Mouse (Mus musculus): ENCODE data around the gene Cenpu. TPM values are rescaled to one million over a fixed set of nuclear protein-coding genes. Genes with fewer than 3 reads are reported as not detected.

Gene Cenpu
- polyA plus RNA-seq, 1 experiment from 2014 or later = 10.1 TPM

DNA sequence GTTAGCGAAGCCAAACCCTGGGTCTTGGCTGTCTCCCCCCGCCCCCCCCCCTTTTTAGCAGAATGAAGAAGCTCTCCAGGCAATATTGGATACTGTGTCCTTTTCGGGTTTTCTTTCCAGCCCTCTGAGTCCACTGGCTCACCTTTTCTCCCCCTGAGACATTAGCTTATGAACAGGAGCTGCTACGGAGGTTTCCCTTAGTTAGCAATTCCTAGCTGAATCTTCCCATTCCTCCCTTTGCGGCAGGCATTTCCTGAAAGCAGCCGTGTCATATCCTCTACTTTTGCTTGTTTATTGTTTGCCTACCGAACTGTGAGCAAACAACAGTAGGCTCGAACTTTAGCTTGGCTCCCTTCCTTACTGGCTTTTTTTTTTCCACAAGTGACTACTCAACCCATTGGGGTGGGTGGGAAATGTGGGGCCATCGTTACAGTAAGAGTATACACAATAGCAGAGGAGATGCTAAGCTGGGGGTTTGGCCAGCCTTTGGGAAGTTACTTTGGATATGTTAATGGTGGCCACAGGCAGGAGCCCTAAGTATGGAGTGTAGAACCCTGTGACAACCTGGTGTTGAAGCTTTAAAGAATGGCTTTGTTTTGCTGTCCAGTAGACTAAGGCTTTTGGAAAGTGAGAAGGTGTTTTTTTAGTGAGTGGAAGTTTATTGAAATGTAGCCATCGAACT, 67.0 kb downstream of the Cenpu start:
- H3K36me3 ChIP-seq = no peaks in the 10 kb centered on the region
- H3K27ac ChIP-seq (replicated peaks) = 0 out of 2 replicates have a peak overlapping the region, but pooled peaks have one; percentile 5
- peak overlapping the region; percentile 78 for H3K4me2 ChIP-seq (replicated peaks)
- H3K4me1 ChIP-seq = peaks cover 24% of the 10 kb centered on the region
- 2% methylated on average over 10 of the region's 10 CpGs for WGBS
- H3K9me3 ChIP-seq (replicated peaks) = no peaks in the 10 kb centered on the region
- H3K4me3 ChIP-seq (replicated peaks) = peak overlapping the region; percentile 83
- H3K9ac ChIP-seq = peak overlapping the region; percentile 85; the same call in 1 of the 2 replicates
- no peak for ATAC-seq (ENCODE audit: insufficient number of reproducible peaks, low FRiP score, low TSS enrichment, low read depth)
- H3K27me3 ChIP-seq = no peaks in the 10 kb centered on the region

DNA sequence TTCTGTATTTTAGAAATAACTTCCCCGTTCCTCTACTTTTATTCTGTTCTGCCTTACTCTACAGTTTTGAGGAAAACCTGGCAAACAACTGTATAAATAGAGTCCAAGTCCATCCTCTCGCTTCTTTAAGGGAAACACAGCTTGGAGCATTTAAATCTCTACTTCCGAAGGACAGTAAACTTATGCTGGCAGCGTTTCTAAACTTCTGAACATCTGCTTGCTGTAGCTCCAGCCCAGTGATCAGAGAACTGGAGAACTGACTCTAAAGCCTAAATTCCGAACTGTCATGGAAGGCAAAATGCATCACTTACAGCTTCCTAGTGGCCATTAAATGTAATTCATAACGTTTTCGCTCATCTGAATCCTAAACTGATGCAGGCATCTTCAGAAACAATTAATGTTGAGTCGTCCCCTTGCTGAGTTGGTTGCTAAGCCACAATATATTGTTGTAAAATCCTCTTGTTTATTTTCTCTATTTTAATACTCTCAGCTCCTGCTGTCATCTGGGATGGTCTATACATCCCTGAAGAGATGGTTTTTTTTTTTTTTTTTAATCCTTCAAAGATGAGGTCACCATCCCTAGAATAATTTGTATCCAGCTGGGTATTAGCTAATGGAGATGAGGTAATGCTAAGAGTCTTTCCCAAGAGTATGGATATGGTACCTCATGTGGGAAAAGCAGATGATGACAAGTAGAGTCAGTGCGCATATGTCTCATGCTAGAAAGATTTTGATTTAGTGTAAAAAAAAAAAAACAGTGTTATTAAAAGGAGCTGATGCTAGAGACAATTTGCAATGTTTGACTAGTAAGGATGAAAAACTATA, 70.8 kb downstream of the Cenpu start:
- Histone ChIP-seq H3K4me2 (replicated peaks) (no peak overlapping the region), H3K4me1 (peaks cover 23% of the 10 kb centered on the region; the same call in 1 of the 2 replicates), H3K27me3 (no peaks in the 10 kb centered on the region), H3K4me3 (replicated peaks) (no peak overlapping the region), H3K9me3 (replicated peaks) (no peaks in the 10 kb centered on the region), H3K27ac (replicated peaks) (no peak overlapping the region), H3K9ac (no peak overlapping the region), H3K36me3 (no peaks in the 10 kb centered on the region)
- 50% methylated on average over 9 of the region's 9 CpGs for WGBS
- peak; percentile 79 for ATAC-seq (ENCODE audit: insufficient number of reproducible peaks, low FRiP score, low TSS enrichment, low read depth)

DNA sequence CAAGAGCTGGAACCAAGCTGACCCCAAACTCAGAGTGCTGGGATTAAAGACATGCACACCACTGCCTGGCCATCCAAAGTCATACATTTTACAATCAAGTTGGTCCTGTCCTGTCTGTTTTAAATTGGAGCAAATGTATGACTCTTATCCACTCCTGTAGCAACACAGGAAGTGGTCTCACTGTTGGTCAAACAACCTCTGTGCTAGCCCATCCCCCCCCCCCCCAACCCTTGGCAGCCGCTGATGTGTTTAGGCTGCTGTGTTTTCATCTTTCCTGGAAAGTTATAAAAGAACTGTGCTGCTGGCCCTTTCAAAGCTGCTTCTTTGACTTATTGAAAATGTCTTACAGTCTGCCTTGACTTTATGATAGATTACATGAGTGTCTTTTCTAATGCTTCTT, 73.3 kb downstream of the Cenpu start:
- Histone ChIP-seq H3K9me3 (replicated peaks) (no peaks in the 10 kb centered on the region), H3K27ac (replicated peaks) (no peak overlapping the region), H3K4me3 (replicated peaks) (no peak overlapping the region), H3K27me3 (no peaks in the 10 kb centered on the region), H3K9ac (no peak overlapping the region), H3K36me3 (no peaks in the 10 kb centered on the region; the same call in 1 of the 2 replicates), H3K4me1 (peaks cover 7% of the 10 kb centered on the region; the same call in 1 of the 2 replicates), H3K4me2 (replicated peaks) (no peak overlapping the region)
- WGBS = 38% methylated on average over 1 of the region's 1 CpGs
- no peak for ATAC-seq (ENCODE audit: insufficient number of reproducible peaks, low FRiP score, low TSS enrichment, low read depth)

DNA sequence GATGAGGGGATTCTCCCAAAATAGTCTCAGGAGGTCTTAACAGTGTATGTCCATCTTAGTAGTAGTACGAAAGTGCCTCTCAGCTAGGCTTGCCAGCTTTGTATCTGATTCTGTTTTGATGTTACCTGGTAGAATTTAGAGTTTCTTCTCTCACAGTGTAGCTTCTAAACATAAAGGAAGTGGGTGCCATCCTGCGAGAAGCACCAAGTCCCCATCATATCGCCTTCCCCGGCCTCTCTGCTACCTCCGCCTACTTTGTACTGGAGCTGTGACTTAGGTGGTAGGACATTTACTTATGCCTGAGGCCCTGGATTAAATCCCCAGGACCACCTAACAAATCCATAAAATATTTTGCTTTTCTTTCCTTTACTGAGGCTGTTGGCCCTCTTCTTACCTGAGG, 74.8 kb downstream of the Cenpu start:
- Histone ChIP-seq H3K27ac (replicated peaks) (no peak overlapping the region), H3K9me3 (replicated peaks) (no peaks in the 10 kb centered on the region), H3K4me2 (replicated peaks) (no peak overlapping the region), H3K4me3 (replicated peaks) (no peak overlapping the region), H3K27me3 (no peaks in the 10 kb centered on the region), H3K36me3 (peaks cover 3% of the 10 kb centered on the region; the same call in 1 of the 2 replicates), H3K4me1 (peaks cover 7% of the 10 kb centered on the region; the same call in 1 of the 2 replicates), H3K9ac (no peak overlapping the region)
- no peak for ATAC-seq (ENCODE audit: insufficient number of reproducible peaks, low FRiP score, low TSS enrichment, low read depth)
- 95% methylated on average over 5 of the region's 5 CpGs for WGBS

DNA sequence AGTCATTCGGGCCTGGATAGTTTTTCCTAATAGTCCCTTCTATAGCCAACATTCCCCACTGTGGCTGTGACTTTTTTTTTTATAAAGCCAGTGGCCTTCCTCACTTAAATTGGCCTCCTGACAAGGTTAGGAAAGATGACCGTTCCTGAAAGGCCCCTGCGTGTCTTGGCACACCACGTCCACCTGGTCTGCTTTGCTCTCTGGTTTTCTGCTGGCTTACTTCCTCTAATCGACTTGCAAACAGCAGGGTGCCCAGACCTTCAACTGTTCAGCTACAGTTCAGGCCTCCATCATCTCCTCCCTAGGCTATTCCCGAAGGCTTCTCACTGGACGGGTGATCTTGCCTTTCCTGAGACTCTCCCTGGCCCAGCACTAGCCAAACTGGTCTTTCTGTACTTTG, 76.1 kb downstream of the Cenpu start:
- no peak overlapping the region for H3K9ac ChIP-seq
- H3K27ac ChIP-seq (replicated peaks) = no peak overlapping the region
- H3K4me2 ChIP-seq (replicated peaks) = no peak overlapping the region
- H3K4me3 ChIP-seq (replicated peaks) = no peak overlapping the region
- WGBS = 70% methylated on average over 7 of the region's 7 CpGs
- H3K36me3 ChIP-seq = peaks cover 8% of the 10 kb centered on the region
- no peaks in the 10 kb centered on the region for H3K9me3 ChIP-seq (replicated peaks)
- no peak for ATAC-seq (ENCODE audit: insufficient number of reproducible peaks, low FRiP score, low TSS enrichment, low read depth)
- no peaks in the 10 kb centered on the region for H3K4me1 ChIP-seq
- no peaks in the 10 kb centered on the region for H3K27me3 ChIP-seq

DNA sequence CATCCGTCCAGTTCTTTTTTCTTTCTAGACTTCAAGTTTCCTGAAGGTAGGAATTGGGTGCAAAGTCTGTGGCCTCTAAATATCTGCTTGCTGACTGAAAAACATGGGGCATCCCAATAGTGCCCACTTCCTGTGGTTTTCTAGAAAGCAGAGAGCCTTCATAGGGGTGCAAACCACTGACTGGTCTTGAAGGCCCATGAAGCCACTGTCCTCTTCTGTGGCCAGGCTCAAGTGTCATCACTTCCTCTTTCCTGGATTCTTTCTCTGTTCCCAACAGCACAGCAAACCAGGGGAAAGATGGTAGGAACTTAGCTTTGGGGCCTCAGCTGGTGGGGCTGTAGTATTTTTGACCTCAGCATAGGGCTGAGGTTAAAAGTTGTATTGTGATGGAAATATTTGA, 76.8 kb downstream of the Cenpu start:
- H3K9ac ChIP-seq = no peak overlapping the region
- H3K4me2 ChIP-seq (replicated peaks) = no peak overlapping the region
- WGBS = 96% methylated on average over 1 of the region's 1 CpGs
- H3K4me3 ChIP-seq (replicated peaks) = no peak overlapping the region
- H3K27me3 ChIP-seq = no peaks in the 10 kb centered on the region
- H3K9me3 ChIP-seq (replicated peaks) = no peaks in the 10 kb centered on the region
- peaks cover 16% of the 10 kb centered on the region for H3K36me3 ChIP-seq
- ATAC-seq (ENCODE audit: insufficient number of reproducible peaks, low FRiP score, low TSS enrichment, low read depth) = no peak
- no peaks in the 10 kb centered on the region for H3K4me1 ChIP-seq
- H3K27ac ChIP-seq (replicated peaks) = no peak overlapping the region

Other genes with a start within 250 kb of the Cenpu start
- gene Acsl1, start 81.0 kb upstream of the Cenpu start, polyA plus RNA-seq (2015; fragmentation: Nextera tagmentation; extraction: Ambion mirVana) = 40.5 and 44.2 TPM in 2 replicates
- gene Primpol, start 65.2 kb downstream of the Cenpu start, polyA plus RNA-seq (2015; fragmentation: Nextera tagmentation; extraction: Ambion mirVana) = 11.6 and 14.8 TPM in 2 replicates
- 85.3 and 90.2 TPM in 2 replicates for gene Casp3, start 65.3 kb downstream of the Cenpu start, polyA plus RNA-seq (2015; fragmentation: Nextera tagmentation; extraction: Ambion mirVana)
- 19.7 and 21.0 TPM in 2 replicates for gene Irf2, start 187.7 kb downstream of the Cenpu start, polyA plus RNA-seq (2015; fragmentation: Nextera tagmentation; extraction: Ambion mirVana)